Mouse (Mus musculus) activated CD4-positive, CD25-positive, alpha-beta regulatory T cell, adult 4 months (primary cell): ENCODE data around the gene Rsph14. TPM values are rescaled to one million over a fixed set of nuclear protein-coding genes. Genes with fewer than 3 reads are reported as not detected.

ENCODE experiments used
- ATAC-seq: one replicate; pipeline ENCODE4 v1.8.0; 2017
- polyA plus RNA-seq, 2 experiments: library from polyadenylated mRNA; unstranded; fragments of 100-300 nt; shearing (Covaris generic); gene quantifications; one replicate each; pipeline ENCODE4 v1.2.1; 2017

The Rsph14 gene
- polyA plus RNA-seq, 2 experiments from 2014 or later: not detected

DNA sequence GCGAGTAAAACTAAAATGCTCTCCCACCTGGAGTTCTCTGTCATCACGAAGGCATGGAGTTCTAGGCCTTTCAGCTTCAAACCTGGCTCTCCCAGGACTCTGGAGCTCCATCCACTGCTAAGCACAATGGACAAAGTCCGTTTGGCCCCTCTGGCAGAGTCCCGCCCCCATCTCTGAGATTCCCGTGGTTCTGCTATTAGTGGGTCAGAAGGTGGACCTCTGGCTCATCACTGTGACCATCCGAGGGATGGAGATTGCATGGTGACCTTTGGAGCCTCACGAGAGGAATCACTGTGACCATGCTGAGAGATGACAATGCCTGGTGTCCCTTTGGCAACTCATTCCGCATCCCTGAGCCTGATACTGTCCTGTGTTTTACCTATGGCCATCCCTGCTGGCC lies 20.5 kb upstream of the Rsph14 start:
- ATAC-seq: no peak

DNA sequence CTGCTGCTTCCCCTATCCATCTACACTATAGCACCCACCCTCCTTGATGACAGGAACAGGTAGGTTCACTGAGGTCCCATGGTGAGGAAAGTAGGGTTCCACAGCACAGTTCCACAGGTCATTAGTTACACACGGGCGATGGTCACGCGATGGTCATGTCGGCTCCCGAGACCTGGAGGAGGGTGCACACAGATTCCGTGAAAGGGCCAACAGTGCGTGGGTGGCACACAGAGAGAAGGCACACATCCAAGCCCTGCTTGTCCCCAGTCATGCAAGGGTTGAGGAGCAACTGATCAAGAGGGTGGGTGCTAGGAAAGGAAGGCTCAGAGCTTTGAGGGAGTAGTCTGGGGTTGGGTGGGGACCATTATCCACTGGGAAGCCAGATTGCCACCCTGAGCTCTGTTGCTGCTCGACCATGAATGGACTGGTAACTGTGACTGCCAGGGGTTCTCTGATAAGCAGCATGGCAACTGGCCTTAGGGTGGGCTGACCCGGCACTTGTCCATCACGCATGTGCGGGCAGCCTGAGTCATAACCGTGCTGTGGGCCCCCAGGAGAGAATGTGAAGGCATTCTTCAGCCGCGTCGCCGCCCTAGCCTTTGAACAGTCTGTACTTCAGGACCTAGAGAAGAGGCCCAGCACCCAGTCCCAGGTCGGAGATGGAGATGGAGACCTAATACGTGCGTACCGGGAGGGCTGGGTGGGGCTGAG lies 19.1 kb upstream of the Rsph14 start:
- ATAC-seq: no peak

DNA sequence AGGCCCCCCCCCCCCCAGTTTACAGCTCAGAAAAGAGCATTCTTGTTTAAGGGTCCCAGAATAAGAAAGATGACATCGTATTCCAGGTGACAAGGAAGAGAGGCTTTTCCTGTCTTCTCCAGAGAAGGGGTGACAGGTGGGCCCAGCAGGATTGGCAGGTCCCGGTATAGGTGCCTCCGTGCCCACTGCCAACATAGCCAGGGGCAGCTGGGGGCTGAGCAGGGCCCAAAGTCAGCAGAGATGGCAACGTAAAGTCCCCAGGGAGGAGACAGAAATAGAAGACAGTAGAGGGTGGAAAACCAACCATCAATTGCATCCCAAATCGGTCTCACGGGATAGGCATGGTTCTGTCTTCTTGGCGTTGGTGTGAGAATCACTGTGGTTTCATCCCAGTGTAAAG lies 16.3 kb upstream of the Rsph14 start:
- ATAC-seq: no peak

DNA sequence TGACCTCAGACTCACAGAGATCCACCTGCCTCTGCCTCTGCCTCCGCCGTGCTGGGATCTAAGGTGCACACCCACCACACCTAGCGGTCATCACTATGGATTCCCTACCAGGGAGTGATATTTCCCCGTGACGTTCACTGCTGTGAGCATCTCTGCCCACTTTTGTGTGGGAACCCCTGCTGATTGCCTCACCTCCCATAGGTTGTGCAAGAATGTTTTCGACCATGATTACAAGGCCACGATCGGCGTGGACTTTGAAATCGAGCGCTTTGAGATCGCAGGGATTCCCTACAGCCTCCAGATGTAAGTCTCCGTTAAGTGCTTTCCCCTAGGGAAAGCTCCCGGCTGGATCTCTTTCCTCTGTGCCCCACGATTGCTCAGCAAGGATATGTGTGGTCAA lies 13.4 kb upstream of the Rsph14 start:
- ATAC-seq: no peak

DNA sequence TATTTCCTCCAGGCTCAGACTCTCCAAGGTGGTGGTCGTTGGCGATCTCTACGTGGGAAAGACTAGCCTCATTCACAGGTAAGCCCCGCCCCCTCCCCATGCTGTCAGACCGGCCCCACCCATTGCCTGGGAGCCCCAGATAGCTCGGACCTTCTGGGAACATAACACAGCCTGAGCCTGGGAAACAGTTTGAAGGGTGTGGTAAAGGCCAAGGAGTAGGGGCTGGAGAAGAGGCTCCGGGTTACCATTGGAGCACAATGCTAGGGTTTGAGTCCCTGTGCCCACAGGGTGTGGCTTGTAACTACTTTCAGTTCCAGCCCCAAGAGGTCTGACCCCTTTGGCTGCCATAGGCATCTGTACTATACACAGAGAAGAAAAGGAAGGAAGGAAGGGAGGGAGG lies 12.1 kb upstream of the Rsph14 start:
- ATAC-seq: no peak

DNA sequence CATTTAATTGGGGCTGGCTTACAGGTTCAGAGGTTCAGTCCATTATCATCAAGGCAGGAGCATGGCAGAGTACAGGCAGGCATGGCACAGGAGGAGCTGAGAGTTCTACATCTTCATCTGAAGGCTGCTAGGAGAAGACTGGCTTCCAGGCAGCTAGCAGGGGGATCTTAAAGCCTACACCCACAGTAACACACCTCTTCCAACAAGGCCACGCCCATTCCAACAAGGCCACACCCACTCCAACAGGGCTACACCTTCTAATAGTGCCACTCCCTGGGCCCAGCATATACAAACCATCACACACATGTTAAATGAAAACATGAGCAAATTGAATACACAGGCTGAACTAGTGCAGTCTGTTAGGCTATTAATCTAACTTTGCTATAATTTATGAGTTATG lies 9.7 kb upstream of the Rsph14 start:
- peak; percentile 44 for ATAC-seq

DNA sequence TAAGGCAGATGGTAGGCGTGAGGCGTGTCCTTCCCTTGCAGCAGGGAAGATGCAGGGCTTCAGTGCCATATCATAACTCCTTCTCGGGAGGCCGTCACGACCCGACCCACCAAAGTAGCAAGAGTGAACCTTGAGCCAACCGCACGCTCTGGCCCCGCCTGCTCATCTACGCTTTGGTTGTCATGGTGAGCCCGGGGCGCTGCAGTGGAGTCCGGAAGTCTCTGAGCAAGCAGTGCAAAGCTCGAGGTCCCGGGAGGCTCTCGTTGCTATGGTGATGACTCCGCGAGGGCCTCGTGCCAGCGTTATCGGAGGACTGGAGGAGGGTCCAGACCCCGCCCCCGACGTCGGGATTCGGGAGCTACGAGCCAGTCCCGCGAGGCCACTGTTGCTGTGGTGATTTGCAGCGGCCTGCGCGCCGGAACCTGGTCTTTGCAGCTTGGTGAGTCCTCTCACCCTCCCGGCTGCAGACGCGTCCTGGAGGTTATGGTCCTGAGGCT lies 4.5 kb upstream of the Rsph14 start, which contains the start of gene Rab36:
Rab36 (plus strand) TSS at position 176 of the 497 bp plus-strand sequence.
- peak; percentile 98 for ATAC-seq

DNA sequence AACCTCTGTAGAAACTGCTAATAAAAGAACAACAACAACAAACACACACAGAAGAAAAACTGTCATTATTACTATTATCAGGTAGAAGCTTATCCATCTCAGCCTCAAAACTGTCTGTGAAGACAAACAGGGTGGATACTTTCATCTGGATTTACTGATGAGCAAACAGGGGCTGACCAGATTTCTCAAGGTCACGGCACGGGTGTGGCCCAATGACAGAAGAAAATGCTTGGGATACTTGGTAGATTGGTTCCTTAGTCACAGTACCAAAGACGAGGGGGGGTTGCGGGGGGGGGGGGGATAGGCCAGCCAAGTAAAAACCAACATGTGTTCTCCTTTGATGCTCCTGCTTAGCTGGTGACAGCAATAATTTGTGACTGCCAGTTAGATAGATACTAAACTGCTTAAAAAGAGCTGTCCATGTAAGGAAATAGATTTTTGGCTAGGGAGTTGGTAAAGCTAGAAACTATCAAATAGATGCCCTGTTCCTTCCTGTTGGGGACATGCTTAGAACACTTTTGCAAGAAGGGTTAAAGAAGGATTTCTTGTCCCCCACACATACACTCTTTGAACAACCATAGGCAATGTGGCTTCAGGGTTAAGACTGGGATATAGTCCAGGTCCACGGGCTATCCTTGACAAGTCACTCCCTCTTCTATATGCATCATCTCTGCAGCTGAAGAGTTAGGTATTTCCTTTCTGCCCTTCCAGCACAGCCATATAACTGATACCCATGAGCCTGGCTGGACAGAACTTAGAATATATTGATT lies 856 bp downstream of the Rsph14 start:
- no peak for ATAC-seq

DNA sequence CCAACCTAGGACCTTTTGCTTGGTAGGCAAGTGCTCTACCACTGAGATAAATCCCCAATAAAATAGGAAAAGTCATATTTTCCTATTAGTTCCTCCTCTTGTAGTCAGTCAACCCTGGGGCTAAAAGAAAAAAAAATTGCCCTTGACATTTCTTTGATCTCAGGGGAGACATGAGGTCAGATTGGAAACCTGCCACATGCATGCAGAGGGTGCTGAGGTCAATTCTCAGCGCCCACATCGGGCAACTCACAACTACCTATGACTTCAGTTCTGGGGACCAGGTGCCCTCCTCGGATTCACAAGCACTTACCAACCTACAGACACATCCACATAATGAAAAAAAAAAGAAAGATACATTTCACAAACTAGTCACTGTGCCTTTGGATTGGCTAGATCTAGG lies 2.2 kb downstream of the Rsph14 start:
- ATAC-seq: no peak

DNA sequence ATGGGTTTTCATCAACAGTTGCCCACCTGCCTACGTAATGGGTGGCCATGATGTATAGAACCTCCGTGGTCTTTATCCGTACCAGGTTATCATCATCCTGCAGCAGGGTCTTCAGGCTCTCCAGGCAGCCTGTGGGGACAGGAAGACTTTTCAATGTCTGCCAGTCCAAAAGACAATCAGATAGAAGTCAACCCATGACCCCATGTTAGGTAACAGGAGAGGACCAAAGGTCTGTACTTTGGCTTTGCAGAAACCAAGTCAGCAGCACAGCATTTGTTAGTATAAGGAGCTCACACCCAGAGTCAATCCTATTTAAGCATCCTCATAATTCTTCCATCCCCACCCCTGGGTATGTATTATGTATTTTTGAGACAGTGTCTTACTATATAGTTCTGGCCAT lies 2.7 kb downstream of the Rsph14 start:
- ATAC-seq: no peak

DNA sequence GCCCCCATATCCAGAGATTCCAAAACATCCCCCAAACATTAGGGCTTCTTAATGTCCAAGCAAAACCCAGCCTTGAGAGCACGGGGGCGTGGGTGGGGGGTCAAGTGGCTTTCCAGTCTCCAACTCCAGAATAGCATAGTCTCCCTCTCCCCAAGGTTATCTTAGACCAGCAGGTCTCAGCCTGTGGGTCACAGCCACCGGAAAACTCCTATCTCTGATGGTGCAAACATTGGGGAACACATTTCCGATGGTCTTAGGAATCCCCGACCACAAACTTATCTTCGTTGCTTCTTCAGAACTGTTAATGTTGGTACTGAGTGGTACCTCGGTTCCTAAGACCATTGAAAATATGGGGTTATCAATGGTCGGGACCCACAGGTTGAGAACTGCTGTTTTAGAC lies 3.6 kb downstream of the Rsph14 start:
- ATAC-seq: no peak

DNA sequence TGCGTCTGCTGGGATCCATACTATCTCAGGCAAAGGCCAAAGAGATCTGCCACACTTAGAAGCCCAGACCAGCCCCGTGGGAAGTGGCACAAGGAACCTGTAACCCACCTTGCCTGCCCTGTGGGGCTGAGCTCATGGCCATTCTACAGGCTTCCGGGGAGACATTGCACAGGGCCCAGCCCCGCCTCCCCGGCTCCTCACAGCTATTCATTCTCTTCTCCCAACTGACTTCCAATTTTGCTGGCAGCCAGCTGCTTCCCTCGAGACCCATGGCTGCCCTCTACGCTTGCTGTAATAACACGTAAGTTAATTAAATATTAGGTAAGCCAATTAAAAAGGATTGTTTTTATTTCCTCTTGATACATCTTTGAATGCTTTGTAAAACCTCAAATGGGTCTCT lies 5.9 kb downstream of the Rsph14 start:
- ATAC-seq: no peak

DNA sequence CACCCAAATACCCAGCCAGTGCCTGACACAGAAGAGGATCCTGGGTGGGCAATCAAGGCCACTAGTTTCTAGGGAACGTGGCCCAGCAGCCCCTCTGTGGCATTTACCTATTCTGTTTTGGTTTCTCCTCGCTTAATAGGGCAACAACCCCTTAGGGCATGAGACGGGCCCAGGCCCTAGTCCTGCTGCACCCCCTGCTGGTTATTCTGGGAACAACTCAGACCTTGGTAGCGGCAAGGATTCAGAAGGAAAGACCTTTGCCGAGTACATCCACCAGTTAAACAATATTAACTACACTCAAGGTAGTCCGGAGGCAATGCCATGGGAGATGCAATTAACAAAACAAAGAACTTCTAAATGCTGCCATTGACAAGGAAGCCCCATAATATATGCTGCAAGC lies 11.2 kb downstream of the Rsph14 start:
- peak; percentile 43 for ATAC-seq

DNA sequence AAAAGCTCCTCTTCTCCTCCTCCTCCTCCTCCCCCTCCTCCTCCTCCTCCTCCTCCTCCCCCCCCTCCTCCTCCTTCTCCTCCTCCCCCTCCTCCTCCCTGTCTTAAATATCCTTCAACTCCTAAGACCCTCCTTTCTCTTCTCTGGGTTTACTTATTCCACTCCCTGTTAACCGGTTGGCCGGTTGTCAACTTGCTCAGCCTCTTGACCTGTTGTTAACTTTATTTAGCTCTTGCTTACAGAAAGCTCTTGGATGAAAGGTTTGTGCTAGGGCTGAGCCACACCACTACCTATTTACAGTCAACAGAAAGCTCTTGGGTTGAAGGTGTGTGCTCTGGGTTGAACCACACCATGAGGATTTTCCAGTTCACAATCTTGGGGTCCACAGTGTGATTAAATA lies 12.1 kb downstream of the Rsph14 start:
- no peak for ATAC-seq

DNA sequence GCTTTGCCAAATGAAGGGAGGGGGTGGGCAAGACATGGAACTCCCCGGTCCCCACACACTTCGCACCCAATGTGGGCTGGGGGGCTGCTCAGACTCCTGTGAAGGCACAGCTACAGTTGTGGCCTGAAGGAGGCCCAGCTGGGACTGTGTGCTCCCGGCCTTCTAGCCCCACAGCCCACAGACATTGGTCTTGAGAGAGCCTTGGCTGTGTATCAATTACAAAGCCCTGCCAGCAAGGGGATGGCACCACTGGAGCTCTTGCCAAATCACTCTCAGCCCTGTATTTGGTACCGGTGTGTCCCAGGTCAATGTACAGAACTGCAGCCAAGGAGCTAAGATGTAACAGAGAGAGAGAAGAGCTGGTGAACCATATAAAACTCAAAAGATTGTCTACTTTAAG lies 15.9 kb downstream of the Rsph14 start:
- ATAC-seq: no peak

DNA sequence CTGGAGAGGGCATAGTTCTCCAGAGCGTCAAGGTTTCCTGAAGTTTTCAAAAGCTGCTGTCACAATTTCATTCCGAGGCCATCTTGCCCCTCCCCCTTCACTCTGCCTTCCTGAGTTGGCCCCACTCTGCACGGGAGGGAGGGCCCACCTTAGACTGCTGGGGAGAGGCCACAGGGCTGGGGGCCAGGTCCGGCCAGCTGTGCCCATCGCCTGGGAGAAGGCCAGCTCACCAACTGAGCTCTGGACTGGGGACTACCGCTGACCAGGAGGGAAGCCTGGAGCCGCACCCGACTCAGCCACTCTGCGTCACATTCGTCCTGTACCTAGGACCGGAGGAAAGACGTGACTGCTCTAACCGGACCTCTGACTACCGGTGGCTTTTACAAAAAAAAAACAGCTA lies 16.9 kb downstream of the Rsph14 start:
- no peak for ATAC-seq

DNA sequence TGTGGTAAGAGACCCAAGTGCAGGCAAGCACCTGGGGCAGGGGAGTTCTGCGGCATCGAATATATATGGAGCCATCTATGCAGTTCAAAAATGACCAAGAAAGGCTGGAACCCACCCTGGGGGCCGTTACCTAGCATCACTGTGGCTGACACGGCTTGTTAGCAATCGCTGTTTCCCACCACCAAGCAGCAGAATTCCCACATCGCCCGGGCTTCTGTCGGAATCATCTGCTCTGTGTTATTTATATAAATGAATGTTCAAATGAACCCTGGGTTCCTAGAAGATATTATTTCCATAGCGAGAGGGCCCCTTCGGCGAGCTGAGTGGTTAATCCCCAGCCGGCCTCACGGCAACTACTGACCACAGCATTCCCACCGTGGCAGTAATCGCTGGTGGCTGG lies 21.7 kb downstream of the Rsph14 start:
- ATAC-seq: no peak

DNA sequence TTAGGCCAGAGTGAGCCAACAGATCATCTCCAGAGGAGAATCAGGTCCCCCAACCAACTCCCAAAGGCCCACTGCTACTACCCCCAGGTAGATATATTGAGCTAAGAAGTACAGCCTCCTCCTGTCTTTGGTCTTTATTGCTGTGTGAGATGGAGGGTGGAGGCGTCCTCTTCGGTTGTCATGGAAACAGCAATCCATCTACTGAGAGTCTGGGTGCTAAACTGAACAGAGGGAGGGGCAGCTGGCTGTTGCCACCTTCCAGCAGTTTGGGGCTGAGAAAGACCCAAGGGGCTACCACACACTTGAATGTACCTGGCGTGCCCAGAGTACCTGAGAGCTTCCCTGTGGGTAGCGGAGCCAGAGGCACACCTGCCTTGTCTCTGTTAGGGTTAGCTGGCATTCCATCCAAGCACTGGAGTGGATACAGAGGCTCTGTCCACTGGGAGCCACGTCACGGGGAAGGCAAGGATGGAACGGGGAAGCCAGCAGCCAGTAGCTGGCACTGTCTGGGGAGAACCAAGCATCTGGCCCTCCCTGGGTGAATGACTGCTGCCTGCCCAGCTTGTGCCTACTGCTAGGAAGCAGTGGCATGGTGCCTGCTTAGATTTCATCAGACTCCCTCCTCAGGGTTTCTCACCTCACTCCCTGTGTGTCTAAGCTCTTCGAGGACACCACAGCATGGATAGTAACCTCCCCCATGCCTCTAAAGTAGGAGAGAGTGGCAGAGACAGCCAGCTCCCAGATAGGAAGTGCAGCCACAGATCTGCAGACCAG lies 25.3 kb downstream of the Rsph14 start:
- no peak for ATAC-seq

DNA sequence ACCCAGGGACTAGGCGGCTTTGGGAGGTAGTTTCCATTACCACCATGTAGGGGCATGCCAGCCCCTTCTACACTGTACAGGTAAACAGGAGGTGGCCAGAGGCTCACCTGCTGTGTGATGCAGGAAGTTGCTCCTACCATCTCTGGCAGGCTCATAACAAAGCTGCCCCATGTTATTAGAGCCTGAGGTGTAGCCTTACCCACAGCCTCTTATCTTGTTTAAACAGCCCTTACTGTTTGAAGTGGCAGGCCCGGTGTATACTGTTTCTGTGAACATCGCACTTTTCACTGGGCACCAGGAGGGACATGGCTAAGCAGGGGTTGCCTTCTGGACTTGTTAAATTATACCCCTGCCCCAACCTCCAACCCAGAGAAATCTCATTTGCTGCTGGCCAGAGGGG lies 28.3 kb downstream of the Rsph14 start:
- no peak for ATAC-seq

DNA sequence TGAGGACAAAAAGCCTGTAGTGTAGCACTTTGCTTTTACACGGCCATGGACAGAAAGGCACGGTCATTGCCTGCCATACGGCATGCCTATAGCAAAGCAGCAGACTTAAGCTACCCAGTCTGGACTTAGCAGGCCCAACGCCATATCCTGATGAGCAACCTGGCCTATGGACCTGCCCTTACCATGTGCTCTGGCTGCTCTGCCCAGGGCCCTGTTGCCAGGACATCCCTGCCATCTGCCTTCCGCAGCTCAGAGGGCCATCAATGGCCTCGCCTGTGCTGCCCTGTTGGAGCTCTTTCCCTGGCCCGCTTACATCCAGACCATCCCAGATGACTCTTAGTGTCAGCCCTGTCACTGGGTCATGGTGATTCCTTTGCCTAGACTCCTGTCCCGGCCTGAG lies 31.0 kb downstream of the Rsph14 start:
- ATAC-seq: no peak

DNA sequence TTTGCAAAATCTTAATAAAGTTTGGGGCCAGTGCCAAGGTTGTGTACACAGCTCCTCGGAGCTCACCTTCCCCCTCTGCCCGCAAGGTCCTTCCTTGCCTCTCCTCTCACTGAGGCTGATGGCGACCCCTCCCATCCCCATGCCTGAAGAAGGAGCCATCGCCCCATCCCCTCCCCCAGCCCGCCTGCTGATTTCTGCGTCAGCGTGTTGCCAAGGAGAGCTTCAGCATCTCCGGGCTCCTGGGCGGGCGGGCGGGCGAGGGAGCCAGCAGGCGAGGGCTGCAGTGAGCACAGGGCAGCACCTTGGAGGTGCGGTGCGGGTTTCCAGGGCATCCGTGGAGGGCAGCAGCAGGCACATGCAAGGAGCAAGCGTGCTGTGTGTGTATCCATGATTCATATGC lies 37.0 kb downstream of the Rsph14 start:
- ATAC-seq: no peak

DNA sequence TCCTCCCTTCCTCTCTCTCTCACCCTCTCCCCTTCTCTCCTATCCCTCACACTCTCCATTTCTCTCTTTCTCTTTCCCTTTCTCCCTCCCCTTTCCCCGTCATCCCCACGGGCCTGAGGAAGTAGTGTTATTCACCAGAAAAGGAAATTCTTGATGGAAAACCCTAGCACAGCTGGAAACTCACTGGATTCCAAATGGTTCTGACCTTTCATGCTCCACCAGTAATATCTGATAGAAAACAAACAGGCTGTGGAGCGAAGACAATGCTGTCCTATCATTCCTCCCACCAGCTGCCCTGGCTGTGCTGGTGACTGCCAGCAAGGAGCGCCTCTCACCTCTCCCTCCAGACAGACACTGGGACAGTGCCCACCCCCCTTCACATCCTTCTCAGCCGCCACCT lies 37.5 kb downstream of the Rsph14 start:
- ATAC-seq: no peak

DNA sequence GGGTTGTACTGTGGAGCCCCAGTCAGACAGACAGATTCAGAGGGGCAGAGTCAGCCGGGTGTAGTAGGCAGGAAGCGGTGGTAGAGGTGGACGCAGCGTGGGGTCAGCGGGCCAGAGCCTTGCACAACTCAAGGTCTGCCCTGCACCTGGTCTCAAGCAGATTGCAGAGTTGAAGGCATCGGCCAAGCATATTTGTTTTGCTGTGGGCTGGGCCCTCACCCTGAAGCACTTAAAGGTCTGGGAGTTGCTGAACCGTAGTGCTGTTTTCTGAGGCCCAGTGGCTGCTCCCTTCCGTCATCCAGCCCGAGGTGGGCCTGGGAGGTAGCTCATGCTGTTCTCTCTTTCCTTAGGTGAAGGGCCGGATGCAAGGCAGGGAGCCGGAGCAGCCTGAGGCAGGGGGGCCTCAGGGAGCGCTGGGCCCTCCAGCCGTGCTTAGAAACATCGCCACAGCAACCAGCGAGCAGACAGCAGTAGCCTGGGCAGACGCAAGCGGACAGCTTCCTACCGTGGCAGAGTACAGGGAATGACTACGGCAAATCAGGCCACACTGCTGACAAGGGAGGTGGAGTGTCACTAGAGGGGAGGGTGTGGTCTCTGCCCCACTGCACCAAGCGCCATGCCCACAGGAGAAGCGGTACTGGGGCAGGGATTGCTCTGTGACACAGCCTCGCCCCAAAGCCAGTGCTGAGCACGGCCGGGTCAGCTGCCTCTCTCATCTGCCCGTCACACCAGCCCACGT lies 41.6 kb downstream of the Rsph14 start:
- ATAC-seq: no peak
